Mouse (Mus musculus) stomach, postnatal 0 days (tissue): ENCODE data around the gene Mpp4. TPM values are rescaled to one million over a fixed set of nuclear protein-coding genes. Genes with fewer than 3 reads are reported as not detected.

Source experiments
- ATAC-seq: fragments of 200-750 bp; cut with Nextera tagmentation; 2 replicates; pipeline ENCODE4 v1.8.0; 2017; ENCODE audit not compliant: low FRiP score, low TSS enrichment
- DNase-seq: peaks from one replicate; pipeline ENCODE4 v3.0.0-alpha.2; 2016; ENCODE audit warnings: low spot score
- H3K27ac ChIP-seq: fragments of 300-500 bp; sonication (generic); replicated peaks from 2 replicates; pipeline ENCODE4 v1.5.1; 2014; ENCODE audit warnings: mild to moderate bottlenecking, control low read depth
- H3K27me3 ChIP-seq: fragments of 300-500 bp; sonication (generic); 2 replicates; pipeline ENCODE4 v1.6.1; 2014; ENCODE audit warnings: low read length; ENCODE audit not compliant: control insufficient read depth, insufficient read depth
- H3K36me3 ChIP-seq: fragments of 300-500 bp; sonication (generic); 2 replicates; pipeline ENCODE4 v1.6.1; 2014; ENCODE audit warnings: low read length, mixed read lengths; ENCODE audit not compliant: control insufficient read depth, insufficient read depth
- H3K4me1 ChIP-seq: fragments of 300-500 bp; sonication (generic); replicated peaks from 2 replicates; pipeline ENCODE4 v1.6.1; 2014; ENCODE audit warnings: antibody characterized with exemption; ENCODE audit not compliant: control insufficient read depth, insufficient read depth
- H3K4me2 ChIP-seq: fragments of 300-500 bp; sonication (generic); replicated peaks from 2 replicates; pipeline ENCODE4 v1.6.1; 2014; ENCODE audit warnings: low read depth, mild to moderate bottlenecking, control low read depth, moderate library complexity
- H3K4me3 ChIP-seq: fragments of 300-500 bp; sonication (generic); 2 replicates; pipeline ENCODE4 v1.5.1; 2014; ENCODE audit warnings: low read depth, low read length, control low read depth
- H3K9ac ChIP-seq: fragments of 300-500 bp; sonication (generic); 2 replicates; pipeline ENCODE4 v1.6.1; 2014; ENCODE audit warnings: mild to moderate bottlenecking, low read length, control low read depth, mixed read lengths
- H3K9me3 ChIP-seq: fragments of 300-500 bp; sonication (generic); 2 replicates; pipeline ENCODE4 v1.6.1; 2016; ENCODE audit warnings: low read length; ENCODE audit not compliant: control insufficient read depth
- CTCF ChIP-seq: IDR thresholded peaks from 2 replicates; pipeline ENCODE4 v1.5.1; 2016; ENCODE audit warnings: antibody characterized with exemption, low read depth, mild to moderate bottlenecking, moderate library complexity
- EP300 ChIP-seq: optimal IDR thresholded peaks from 2 replicates; pipeline ENCODE3; 2016; ENCODE audit warnings: antibody characterized with exemption
- WGBS: fragments of 180-500 bp; shearing (Covaris S2); extraction: QIAGEN DNeasy Blood & Tissue Kit; methylation state at CpG from one replicate; pipeline ENCODE4 v1.1.7; 2014; 5-methylcytosine and 5-hydroxymethylcytosine counted together
- polyA plus RNA-seq: library from polyadenylated mRNA; unstranded; fragments of >200 nt; fragmentation: Nextera tagmentation; extraction: Ambion mirVana; gene quantifications from 2 replicates; pipeline ENCODE4 v1.2.1, GENCODE M21; 2015

The Mpp4 gene
- polyA plus RNA-seq, 1 experiment from 2014 or later = 0.13 TPM

- no peak overlapping the region for H3K4me3 ChIP-seq
- no peak overlapping the region for H3K9ac ChIP-seq
- H3K27me3 ChIP-seq = no peaks in the 10 kb centered on the region
- ATAC-seq (no peak), DNase-seq (no peak)
- TF ChIP-seq CTCF (no peak), EP300 (no peak)
- no peak overlapping the region for H3K27ac ChIP-seq
- H3K4me2 ChIP-seq = no peak overlapping the region
- H3K9me3 ChIP-seq = no peaks in the 10 kb centered on the region
- no peaks in the 10 kb centered on the region for H3K4me1 ChIP-seq
- 81% methylated on average over 7 of the region's 7 CpGs for WGBS
- no peaks in the 10 kb centered on the region for H3K36me3 ChIP-seq
Observed at GRCm38 (mm10) chr1:59158498-59158897, 4.7 kb downstream of the Mpp4 start.

- ATAC-seq (no peak), DNase-seq (no peak)
- no peak overlapping the region for H3K4me2 ChIP-seq
- H3K4me1 ChIP-seq = no peaks in the 10 kb centered on the region
- TF ChIP-seq EP300 (no peak), CTCF (no peak)
- no peak overlapping the region for H3K27ac ChIP-seq
- H3K27me3 ChIP-seq = no peaks in the 10 kb centered on the region
- no peak overlapping the region for H3K9ac ChIP-seq
- H3K9me3 ChIP-seq = no peaks in the 10 kb centered on the region
- H3K36me3 ChIP-seq = no peaks in the 10 kb centered on the region
- no peak overlapping the region for H3K4me3 ChIP-seq
- 81% methylated on average over 4 of the region's 4 CpGs for WGBS
Observed at GRCm38 (mm10) chr1:59157846-59158245, 5.3 kb downstream of the Mpp4 start.

- DNase-seq = no peak
- TF ChIP-seq EP300 (no peak), CTCF (no peak)
- Histone ChIP-seq H3K4me2 (no peak overlapping the region), H3K27me3 (no peaks in the 10 kb centered on the region), H3K36me3 (no peaks in the 10 kb centered on the region), H3K9me3 (no peaks in the 10 kb centered on the region), H3K4me1 (no peaks in the 10 kb centered on the region), H3K9ac (no peak overlapping the region), H3K4me3 (no peak overlapping the region), H3K27ac (no peak overlapping the region)
- WGBS = 77% methylated on average over 4 of the region's 4 CpGs
- ATAC-seq = no peak
Observed at GRCm38 (mm10) chr1:59152346-59152745, 10.8 kb downstream of the Mpp4 start.

GRCm38 (mm10) chr1:59150542-59150941, 12.6 kb downstream of the Mpp4 start:
- TF ChIP-seq CTCF (0 out of 2 replicates have a peak, but pooled peaks have one; percentile 22), EP300 (no peak)
- DNase-seq (no peak), ATAC-seq (no peak)
- H3K4me1 ChIP-seq = no peaks in the 10 kb centered on the region
- no peak overlapping the region for H3K27ac ChIP-seq
- WGBS = 72% methylated on average over 5 of the region's 5 CpGs
- no peaks in the 10 kb centered on the region for H3K9me3 ChIP-seq
- H3K4me3 ChIP-seq = no peak overlapping the region
- no peak overlapping the region for H3K4me2 ChIP-seq
- no peaks in the 10 kb centered on the region for H3K36me3 ChIP-seq
- H3K27me3 ChIP-seq = no peaks in the 10 kb centered on the region
- no peak overlapping the region for H3K9ac ChIP-seq

- H3K4me1 ChIP-seq = no peaks in the 10 kb centered on the region
- H3K36me3 ChIP-seq = no peaks in the 10 kb centered on the region
- no peaks in the 10 kb centered on the region for H3K27me3 ChIP-seq
- no peak overlapping the region for H3K4me3 ChIP-seq
- TF ChIP-seq EP300 (no peak), CTCF (peak; percentile 68)
- DNase-seq (peak; percentile 33), ATAC-seq (no peak)
- no peak overlapping the region for H3K9ac ChIP-seq
- 74% methylated on average over 10 of the region's 10 CpGs for WGBS
- H3K27ac ChIP-seq = no peak overlapping the region
- H3K9me3 ChIP-seq = no peaks in the 10 kb centered on the region
- no peak overlapping the region for H3K4me2 ChIP-seq
Observed at GRCm38 (mm10) chr1:59144543-59144942, 18.6 kb downstream of the Mpp4 start.

GRCm38 (mm10) chr1:59142809-59143208, 20.4 kb downstream of the Mpp4 start:
- H3K9me3 ChIP-seq = no peaks in the 10 kb centered on the region
- no peak overlapping the region for H3K4me2 ChIP-seq
- no peaks in the 10 kb centered on the region for H3K27me3 ChIP-seq
- ATAC-seq (no peak), DNase-seq (peak; percentile 69)
- H3K9ac ChIP-seq = no peak overlapping the region
- TF ChIP-seq CTCF = peak; percentile 83
- no peak for TF ChIP-seq EP300
- H3K36me3 ChIP-seq = no peaks in the 10 kb centered on the region
- H3K4me3 ChIP-seq = no peak overlapping the region
- H3K27ac ChIP-seq = no peak overlapping the region
- H3K4me1 ChIP-seq = no peaks in the 10 kb centered on the region
